Mouse (Mus musculus) limb, embryonic 14.5 days (tissue): ENCODE results near the gene Pin1. TPM values are rescaled to one million over a fixed set of nuclear protein-coding genes. Genes with fewer than 3 reads are reported as not detected.
A peak's percentile ranks its signal among the peaks of the same experiment; 100 is the strongest.

Source experiments
- ATAC-seq: fragments of 200-750 bp; cut with Nextera tagmentation; 2 replicates; pipeline ENCODE4 v1.8.0; 2017; ENCODE audit warnings: low read depth, moderate number of reproducible peaks, moderate TSS enrichment; ENCODE audit not compliant: low FRiP score
- DNase-seq: peaks from one replicate; pipeline ENCODE4 v3.0.0-alpha.2; 2015; ENCODE audit warnings: low spot score
- H3K27ac ChIP-seq: fragments of 300-500 bp; sonication (generic); replicated peaks from 2 replicates; pipeline ENCODE4 v1.5.1; 2014; ENCODE audit warnings: low read depth, mild to moderate bottlenecking, low read length, moderate library complexity, mixed read lengths
- H3K27me3 ChIP-seq: fragments of 300-500 bp; sonication (generic); 2 replicates; pipeline ENCODE4 v1.6.1; 2014; ENCODE audit warnings: low read length, mixed read lengths; ENCODE audit not compliant: control insufficient read depth, insufficient read depth
- H3K36me3 ChIP-seq: fragments of 300-500 bp; sonication (generic); 2 replicates; pipeline ENCODE4 v1.6.1; 2014; ENCODE audit warnings: mild to moderate bottlenecking, low read length, moderate library complexity, mixed read lengths; ENCODE audit not compliant: control insufficient read depth, insufficient read depth
- H3K4me1 ChIP-seq: fragments of 300-500 bp; sonication (generic); 2 replicates; pipeline ENCODE4 v1.6.1; 2014; ENCODE audit warnings: antibody characterized with exemption, low read length, mixed read lengths; ENCODE audit not compliant: control insufficient read depth, insufficient read depth
- H3K4me2 ChIP-seq: fragments of 300-500 bp; sonication (generic); replicated peaks from 2 replicates; pipeline ENCODE4 v1.6.1; 2014; ENCODE audit warnings: low read depth, mild to moderate bottlenecking, low read length, moderate library complexity; ENCODE audit not compliant: severe bottlenecking
- H3K4me3 ChIP-seq: fragments of 300-500 bp; sonication (generic); replicated peaks from 2 replicates; pipeline ENCODE4 v1.5.1; 2014; ENCODE audit warnings: low read length
- H3K9ac ChIP-seq: fragments of 300-500 bp; sonication (generic); 2 replicates; pipeline ENCODE4 v1.6.1; 2014; ENCODE audit warnings: mild to moderate bottlenecking, low read depth, low read length, moderate library complexity; ENCODE audit not compliant: severe bottlenecking
- H3K9me3 ChIP-seq: fragments of 300-500 bp; sonication (generic); 2 replicates; pipeline ENCODE4 v1.6.1; 2016; ENCODE audit warnings: low read length; ENCODE audit not compliant: control insufficient read depth
- POLR2A ChIP-seq: fragments of 200-500 bp; IDR thresholded peaks from 2 replicates; pipeline ENCODE4 v1.8.0; 2012; ENCODE audit warnings: inconsistent platforms, mild to moderate bottlenecking, moderate library complexity, borderline replicate concordance; ENCODE audit not compliant: insufficient read depth, insufficient read length; ENCODE audit errors: extremely low read depth
- WGBS: fragments of 180-500 bp; shearing (Covaris S2); extraction: QIAGEN DNeasy Blood & Tissue Kit; methylation state at CpG from one replicate; pipeline ENCODE4 v1.1.7; 2014; 5-methylcytosine and 5-hydroxymethylcytosine counted together
- polyA plus RNA-seq, 2 experiments: library from polyadenylated mRNA; depleted of rRNA in 1 of 2; stranded (reverse) in 1 of 2; unstranded in 1 of 2; fragments of >200 nt; fragmentation: Nextera tagmentation in 1 of 2; extraction: Ambion mirVana in 1 of 2; gene quantifications; 2 replicates each; pipeline versions ENCODE4 v1.2.1 to v1.2.3; 2012 to 2014

Pin1 gene
- polyA plus RNA-seq, 2 experiments: 28.0 to 47.8 TPM

DNA sequence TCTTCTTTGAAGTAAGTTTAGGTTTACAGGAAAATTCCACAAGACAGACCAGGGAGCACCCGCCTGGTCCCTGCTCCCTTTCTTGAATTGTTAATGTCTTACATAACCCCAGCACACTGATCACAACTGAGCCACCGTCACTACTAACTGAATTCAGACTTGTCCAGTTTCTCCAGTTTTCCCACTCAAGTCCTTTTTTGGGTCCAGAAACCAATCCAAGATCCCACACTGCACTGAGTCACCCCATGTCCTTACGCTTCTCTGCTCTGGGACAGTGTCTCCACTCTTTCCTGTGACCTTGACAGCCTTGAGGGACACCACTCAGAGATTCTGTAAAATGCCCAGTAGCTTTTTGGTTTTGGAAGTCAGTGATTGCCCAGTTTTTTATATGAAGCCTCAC, 41.0 kb downstream of the Pin1 start:
- no peak for ATAC-seq

GRCm38 (mm10) chr9:20694721-20695235, 42.9 kb downstream of the Pin1 start:
- Histone ChIP-seq H3K27ac (no peak overlapping the region), H3K4me1 (0 out of 2 replicates have a peak, but pooled peaks cover 6% of the 10 kb centered on the region), H3K36me3 (no peaks in the 10 kb centered on the region), H3K27me3 (peaks cover 20% of the 10 kb centered on the region; the same call in 1 of the 2 replicates), H3K4me2 (peak overlapping the region; percentile 44), H3K4me3 (peak overlapping the region; percentile 28), H3K9me3 (no peaks in the 10 kb centered on the region), H3K9ac (peak overlapping the region; percentile 36; the same call in 1 of the 2 replicates)
- 4% methylated on average over 24 of the region's 25 CpGs for WGBS
- no peak for ATAC-seq
- no peak for TF ChIP-seq POLR2A
- no peak for DNase-seq

More for the DNA sequence above, 41.0 kb downstream of the Pin1 start:
- Histone ChIP-seq H3K4me1 (0 out of 2 replicates have a peak, but pooled peaks cover 6% of the 10 kb centered on the region), H3K4me3 (no peak overlapping the region), H3K4me2 (no peak overlapping the region), H3K9ac (no peak overlapping the region), H3K27me3 (peaks cover 20% of the 10 kb centered on the region; the same call in 1 of the 2 replicates), H3K27ac (no peak overlapping the region), H3K36me3 (no peaks in the 10 kb centered on the region), H3K9me3 (no peaks in the 10 kb centered on the region)
- TF ChIP-seq POLR2A: no peak
- WGBS: 77% methylated on average over 3 of the region's 3 CpGs
- DNase-seq: no peak

GRCm38 (mm10) chr9:20696107-20696712, 44.3 kb downstream of the Pin1 start:
- no peaks in the 10 kb centered on the region for H3K36me3 ChIP-seq
- no peak overlapping the region for H3K9ac ChIP-seq
- no peak overlapping the region for H3K27ac ChIP-seq
- no peak for TF ChIP-seq POLR2A
- H3K4me1 ChIP-seq: 0 out of 2 replicates have a peak, but pooled peaks cover 6% of the 10 kb centered on the region
- ATAC-seq (no peak), DNase-seq (no peak)
- no peak overlapping the region for H3K4me3 ChIP-seq
- WGBS: 72% methylated on average over 5 of the region's 5 CpGs
- H3K4me2 ChIP-seq: no peak overlapping the region
- H3K27me3 ChIP-seq: peaks cover 20% of the 10 kb centered on the region; the same call in 1 of the 2 replicates
- no peaks in the 10 kb centered on the region for H3K9me3 ChIP-seq

DNA sequence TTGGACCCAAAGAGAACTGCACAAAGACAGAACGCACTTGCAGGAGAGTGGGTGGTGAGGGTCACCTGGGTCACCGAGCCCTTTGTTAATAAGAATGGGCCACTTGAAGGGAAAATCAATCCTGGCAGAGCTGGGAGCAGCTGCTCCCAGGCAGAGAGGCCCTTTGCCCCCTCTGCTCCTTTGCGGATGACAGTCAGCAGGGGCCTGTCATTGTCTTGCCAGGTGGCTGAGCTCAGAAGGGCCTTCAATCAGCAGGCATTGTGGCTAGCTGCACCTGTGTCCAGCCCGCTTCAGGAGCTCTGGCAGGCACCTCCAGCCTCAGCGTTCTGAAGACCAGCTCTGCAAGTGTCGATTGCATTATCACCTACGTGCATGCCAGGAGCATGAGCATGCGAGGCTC, 45.6 kb downstream of the Pin1 start:
- H3K27me3 ChIP-seq: peaks cover 20% of the 10 kb centered on the region; the same call in 1 of the 2 replicates
- ATAC-seq (no peak), DNase-seq (no peak)
- 50% methylated on average over 8 of the region's 8 CpGs for WGBS
- no peaks in the 10 kb centered on the region for H3K36me3 ChIP-seq
- no peak for TF ChIP-seq POLR2A
- 0 out of 2 replicates have a peak, but pooled peaks cover 6% of the 10 kb centered on the region for H3K4me1 ChIP-seq
- no peaks in the 10 kb centered on the region for H3K9me3 ChIP-seq
- H3K4me2 ChIP-seq: no peak overlapping the region
- no peak overlapping the region for H3K4me3 ChIP-seq
- no peak overlapping the region for H3K9ac ChIP-seq
- H3K27ac ChIP-seq: no peak overlapping the region

GRCm38 (mm10) chr9:20703832-20704380, 52.0 kb downstream of the Pin1 start:
- ATAC-seq: no peak
- DNase-seq: no peak
- Histone ChIP-seq H3K27me3 (no peaks in the 10 kb centered on the region), H3K4me3 (no peak overlapping the region), H3K27ac (no peak overlapping the region), H3K9me3 (no peaks in the 10 kb centered on the region), H3K36me3 (no peaks in the 10 kb centered on the region), H3K4me2 (no peak overlapping the region), H3K4me1 (no peaks in the 10 kb centered on the region), H3K9ac (no peak overlapping the region)
- 66% methylated on average over 8 of the region's 8 CpGs for WGBS
- TF ChIP-seq POLR2A: no peak
